15 mouse cellular contexts compared by ENCODE assay signal in the genomic region with DNA sequence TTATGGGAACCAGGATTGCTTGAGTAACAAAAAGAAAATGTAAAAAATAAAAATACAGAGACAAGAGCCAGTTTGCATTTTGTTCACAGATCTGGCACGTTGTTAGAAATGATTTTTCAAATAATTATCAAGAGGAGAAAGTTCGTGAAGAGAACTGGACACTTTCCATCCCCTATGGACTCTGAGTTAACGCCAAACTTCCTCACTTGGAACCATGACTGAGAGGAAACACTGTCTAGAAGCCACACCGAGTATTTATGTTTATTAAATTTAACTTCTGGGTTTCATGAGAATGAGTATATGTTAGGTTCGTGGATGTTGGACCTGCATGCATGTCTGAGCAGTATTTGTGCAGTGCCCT.
"Had no signal": no experiment of that assay in that cellular context is flagged by ENCODE, and none has a peak within 500 bp of the region (broad histone marks: within the 10 kb centered on the region; RNA-seq: fewer than 3 reads in every experiment).

No protein-coding gene starts in this region.

- H3K27me3 ChIP-seq: limb, embryonic 15.5 days; liver, embryonic 12.5 days; midbrain, embryonic 12.5 days; neural tube, embryonic 13.5 days had no signal

- H3K4me2 ChIP-seq: limb, embryonic 15.5 days; liver, embryonic 12.5 days; midbrain, embryonic 12.5 days; neural tube, embryonic 13.5 days had no signal

- H3K4me1 ChIP-seq: liver, embryonic 12.5 days; midbrain, embryonic 12.5 days; neural tube, embryonic 13.5 days had no signal

- H3K36me3 ChIP-seq: limb, embryonic 15.5 days; liver, embryonic 12.5 days; midbrain, embryonic 12.5 days; neural tube, embryonic 13.5 days had no signal

- ATAC-seq: liver, embryonic 12.5 days; midbrain, embryonic 16.5 days had no signal

- H3K9me3 ChIP-seq: limb, embryonic 15.5 days; liver, embryonic 12.5 days; midbrain, embryonic 12.5 days; neural tube, embryonic 13.5 days had no signal

- H3K27ac ChIP-seq: liver, embryonic 12.5 days; midbrain, embryonic 12.5 days; neural tube, embryonic 13.5 days had no signal

- DNase-seq: kidney, adult 11 months; kidney, adult 9 months; kidney, postnatal 14 days; layer of hippocampus, adult 9-11 months; layer of hippocampus, postnatal 36 days; lung, postnatal 10 days; retina, postnatal 1 day; right cerebral cortex, postnatal 14 days; thymus, adult 2 months; thymus, postnatal 25 days had no signal

- H3K4me3 ChIP-seq: limb, embryonic 15.5 days; liver, embryonic 12.5 days; midbrain, embryonic 12.5 days; neural tube, embryonic 13.5 days had no signal

- H3K9ac ChIP-seq: limb, embryonic 15.5 days; liver, embryonic 12.5 days; midbrain, embryonic 12.5 days; neural tube, embryonic 13.5 days had no signal
